Mouse (Mus musculus): ENCODE data around the gene Pou4f1.

The Pou4f1 gene

DNA sequence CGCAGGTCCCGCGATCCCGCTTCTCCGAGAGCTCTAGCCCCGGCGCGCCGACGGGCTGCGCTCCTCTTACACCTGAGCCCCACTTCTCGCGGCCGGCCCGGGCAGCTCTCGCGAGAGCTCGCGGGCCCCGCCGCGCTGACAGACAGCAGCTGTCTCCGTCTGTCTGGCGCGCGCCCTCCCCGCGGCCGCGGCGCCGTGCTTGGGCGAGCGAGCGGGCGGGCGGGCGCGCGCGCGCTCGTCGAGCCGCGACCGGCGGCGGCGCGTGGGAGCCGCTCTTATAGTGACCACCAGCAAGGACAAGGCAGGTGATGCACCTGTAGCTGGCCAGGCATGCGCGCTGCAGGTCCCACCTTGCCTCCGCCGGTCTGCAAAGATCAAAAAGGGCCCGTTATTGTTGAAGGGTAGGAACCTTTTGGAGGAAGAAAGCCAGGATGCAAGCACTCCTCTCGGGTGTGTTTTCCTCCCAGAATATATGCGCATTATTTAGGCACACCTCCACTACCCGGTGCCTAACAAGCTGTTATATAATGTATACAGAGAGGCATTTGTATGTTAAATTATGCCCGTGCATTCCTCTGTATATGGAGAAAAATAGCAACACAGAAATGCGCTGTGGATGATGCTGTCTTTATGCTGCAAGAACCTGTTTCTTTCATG is at the start of gene Pou4f1:
Gene Pou4f1 (minus strand): TSS at position 34 of the 657 bp plus-strand sequence.
- DNase-seq (ENCODE audit: low read depth, low spot score), result peak; percentile 97

DNA sequence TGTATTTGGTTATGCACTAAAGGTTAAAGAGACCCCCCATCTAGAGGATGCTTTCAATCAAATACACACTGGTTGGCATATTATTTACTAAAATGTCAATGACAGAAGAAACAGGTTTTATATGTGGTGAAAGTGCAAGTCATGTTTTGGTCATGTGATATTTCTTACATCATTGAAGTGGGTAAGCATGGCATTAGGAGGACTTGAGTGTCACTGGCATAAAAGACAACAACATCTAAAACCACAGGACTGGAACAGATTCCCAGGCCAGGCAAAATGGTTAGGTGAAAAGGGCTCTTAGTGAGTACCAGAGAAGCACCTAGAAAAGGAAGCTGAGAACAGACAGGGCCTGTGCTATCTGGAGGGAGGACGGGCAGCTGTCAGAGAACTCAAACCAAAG is 43.9 kb upstream of the Pou4f1 start:
- no peak for DNase-seq (ENCODE audit: low read depth, low spot score)

DNA sequence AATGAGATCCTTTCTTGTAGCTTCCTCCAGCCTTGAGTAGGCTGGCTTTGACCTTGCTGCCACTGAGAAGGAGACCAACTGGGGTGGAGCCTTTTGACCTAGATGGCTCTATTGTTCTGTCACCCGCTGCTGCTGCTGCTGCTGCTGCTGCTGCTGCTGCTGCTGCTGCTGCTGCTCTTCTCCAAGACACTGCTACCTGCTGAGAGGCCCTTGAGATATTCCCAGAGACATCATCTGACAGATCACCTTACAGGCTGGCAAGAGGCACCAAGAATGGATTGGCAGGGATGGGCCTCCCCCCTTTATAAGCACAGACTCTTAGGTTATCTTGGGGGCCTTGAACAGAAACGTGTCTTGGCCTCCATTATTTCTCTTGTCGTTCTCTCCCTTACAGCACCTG is 35.0 kb upstream of the Pou4f1 start:
- DNase-seq (ENCODE audit: low read depth, low spot score), result peak; percentile 78

DNA sequence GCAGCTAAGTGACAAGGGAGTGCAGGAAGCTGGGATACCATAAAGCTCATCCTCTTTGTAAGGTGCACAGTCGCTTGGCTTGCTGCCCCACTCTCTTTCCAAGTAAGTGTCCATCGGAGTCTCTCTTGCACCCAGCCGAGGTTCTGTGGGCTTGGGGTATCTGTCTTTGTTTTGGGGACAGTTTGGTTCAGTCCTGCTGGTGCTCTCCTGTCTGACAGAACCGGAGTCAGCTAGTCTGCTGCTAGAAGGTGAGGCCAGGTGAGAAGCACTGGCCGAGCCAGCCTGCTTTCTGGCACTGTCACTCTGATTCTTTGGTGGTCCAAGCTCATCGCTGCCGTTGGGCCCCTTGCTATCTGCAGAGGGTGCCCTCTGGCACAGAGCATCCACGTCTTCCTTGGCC is 12.0 kb upstream of the Pou4f1 start:
- no peak for DNase-seq (ENCODE audit: low read depth, low spot score)

DNA sequence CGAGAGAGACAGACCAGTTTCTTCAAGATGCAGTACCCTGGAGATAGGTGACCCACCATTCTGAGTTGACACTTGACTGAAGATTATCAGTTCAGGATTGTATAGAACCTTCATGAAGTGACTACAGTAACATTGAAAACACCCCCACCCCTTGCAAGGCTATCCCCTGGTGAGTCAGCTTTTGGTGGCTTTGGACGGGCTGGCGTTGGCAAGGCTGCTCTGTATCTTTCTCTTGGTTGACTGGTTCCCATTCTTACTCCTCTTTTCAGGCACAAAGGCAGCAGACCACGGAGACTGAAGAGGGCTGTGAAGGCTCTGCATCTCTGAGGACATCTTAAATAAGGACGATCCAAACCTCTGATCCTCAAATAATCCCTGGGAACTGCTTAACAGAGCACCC is 10.8 kb upstream of the Pou4f1 start:
- no peak for DNase-seq (ENCODE audit: low read depth, low spot score)

DNA sequence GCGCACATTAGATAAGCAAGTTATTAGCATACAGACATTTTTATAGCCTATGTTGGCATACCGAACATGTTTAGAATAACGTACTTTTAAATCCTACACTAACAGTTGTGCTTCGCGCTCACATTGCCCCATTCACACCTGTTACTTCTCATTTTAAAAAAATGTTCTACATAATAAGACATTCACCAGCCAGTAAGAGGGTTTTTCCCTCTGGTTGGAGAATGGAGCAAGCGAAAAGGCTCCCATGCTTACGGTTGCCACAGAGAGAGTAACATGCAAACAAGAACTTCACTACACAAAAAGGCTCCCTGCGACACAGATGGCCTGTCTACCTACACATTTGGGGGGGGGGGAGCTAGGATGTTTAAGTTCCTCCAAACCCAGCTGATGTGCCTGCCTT is 9.8 kb upstream of the Pou4f1 start:
- DNase-seq (ENCODE audit: low read depth, low spot score), result no peak

DNA sequence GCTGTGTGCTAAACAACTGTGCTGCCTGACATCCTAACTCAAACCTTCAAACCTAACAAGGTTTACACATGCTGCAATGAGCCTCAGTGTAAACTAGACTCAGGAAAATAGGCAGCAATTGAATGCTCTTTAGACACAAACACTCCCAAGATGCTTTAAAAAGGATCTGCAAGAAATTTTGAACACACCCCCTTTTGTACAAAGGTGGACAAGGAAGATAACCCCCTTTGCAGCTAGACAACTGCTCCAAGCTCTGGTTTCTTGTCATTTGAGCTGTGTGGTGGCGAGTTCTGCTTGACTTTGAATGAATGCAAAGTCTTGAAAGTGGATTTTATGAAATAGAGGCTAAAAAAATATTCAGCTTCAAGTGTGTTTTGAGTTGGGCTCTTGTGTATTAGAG is 7.6 kb upstream of the Pou4f1 start:
- DNase-seq (ENCODE audit: low read depth, low spot score), result no peak

DNA sequence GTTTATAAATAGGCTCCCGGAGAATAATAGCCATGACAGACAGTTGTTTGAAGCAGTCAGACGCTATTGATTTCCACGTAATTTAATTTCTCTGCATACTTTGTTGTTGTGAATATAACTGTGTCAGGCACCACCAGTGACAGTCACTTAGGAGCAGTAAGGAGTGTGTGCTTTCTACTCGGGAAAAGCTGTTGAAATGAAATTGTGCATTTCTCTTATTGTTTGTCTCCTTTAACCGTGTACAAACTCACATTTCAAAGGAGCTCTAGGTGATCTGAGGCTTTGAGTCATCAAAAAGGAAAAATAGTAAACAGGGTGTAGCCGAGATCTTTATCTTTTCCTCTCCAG is 798 bp upstream of the Pou4f1 start:
- no peak for DNase-seq (ENCODE audit: low read depth, low spot score)

DNA sequence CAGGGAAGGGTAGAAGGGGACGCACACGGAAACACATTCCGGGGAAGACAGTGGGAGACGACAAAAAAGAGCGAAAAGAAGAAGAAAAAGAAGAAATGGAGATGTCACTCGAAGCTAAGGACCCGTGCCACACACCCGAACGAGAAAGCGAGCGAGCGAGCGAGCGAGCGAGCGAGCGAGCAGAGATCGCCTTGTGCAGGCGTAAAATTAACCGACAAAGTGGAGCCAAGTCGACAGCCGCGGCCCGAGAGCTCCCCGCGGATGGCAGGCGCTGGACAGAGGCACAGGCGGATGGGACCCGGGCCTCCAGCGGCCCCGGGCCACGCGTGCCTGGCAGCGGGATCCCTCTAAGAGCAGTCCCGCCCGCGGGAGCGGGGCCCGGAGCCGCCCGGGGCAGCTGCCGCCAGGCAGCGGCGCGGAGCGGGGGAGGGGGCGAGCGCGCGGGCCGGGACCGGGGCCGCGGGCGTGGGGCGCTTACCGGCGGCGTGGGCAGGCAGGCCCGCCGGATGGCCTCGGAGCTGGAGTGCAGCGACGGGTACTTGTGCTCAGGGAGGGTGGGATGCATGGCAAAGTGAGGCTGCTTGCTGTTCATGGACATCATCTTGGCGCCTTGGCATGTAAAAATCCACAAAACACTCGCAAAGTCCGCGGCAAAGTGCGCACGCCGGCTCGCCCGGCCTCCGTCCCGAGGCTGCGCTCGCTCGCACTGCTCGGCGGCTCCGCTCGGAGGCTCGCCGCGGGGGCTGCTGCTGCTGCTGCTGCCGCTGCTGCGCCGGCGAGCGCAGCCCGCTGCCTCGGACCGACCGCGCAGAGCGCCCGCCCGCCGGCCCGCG is 450 bp downstream of the Pou4f1 start:
- DNase-seq (ENCODE audit: low read depth, low spot score), result peak; percentile 64

DNA sequence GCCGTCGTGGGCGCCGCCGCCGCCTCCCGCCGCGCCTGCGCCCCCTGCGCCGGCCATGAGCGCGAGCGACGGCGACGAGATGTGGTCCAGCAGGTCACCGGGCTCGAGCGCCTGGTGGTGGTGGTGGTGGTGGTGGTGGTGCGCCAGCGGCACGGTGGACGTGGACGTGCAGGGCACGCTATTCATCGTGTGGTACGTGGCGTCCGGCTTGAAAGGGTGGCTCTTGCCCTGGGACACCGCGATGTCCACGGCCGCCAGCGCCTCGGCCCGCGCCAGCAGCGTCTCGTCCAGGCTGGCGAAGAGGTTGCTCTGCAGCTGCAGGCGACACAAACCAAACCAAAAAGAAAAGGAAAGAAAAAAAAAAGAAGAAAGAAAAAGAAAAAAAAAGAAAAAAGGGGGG is 1.2 kb downstream of the Pou4f1 start:
- DNase-seq (ENCODE audit: low read depth, low spot score), result peak; percentile 42

DNA sequence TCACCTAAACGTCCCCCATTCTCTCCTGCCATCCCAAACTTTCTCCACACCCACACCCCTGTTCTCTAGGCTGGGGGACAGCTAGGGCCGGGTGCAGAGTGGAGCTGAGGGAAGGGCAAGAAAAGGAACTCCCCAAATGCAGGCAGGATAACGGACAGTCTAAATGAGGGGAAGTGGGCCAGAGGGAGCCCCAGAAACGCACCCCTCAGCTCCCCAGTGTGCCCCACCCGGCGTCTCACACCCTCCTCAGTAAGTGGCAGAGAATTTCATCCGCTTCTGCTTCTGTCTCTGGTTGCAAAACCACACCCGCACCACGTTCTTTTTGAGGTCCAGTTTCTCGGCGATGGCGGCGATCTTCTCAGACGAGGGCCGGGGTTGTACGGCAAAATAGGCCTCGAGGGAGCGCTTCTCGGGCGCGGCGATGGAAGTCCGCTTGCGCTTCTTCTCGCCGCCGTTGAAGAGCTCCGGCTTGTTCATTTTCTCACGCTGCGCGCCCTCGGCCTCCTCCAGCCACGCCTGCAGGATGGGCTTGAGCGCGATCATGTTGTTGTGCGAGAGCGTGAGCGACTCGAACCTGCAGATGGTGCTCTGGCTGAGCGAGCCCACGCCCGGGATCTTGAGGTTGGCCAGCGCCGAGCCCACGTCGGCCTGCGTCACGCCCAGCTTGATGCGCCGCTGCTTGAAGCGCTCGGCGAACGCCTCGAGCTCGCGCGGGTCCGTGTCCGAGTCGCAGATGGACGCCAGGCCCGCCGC is 2.1 kb downstream of the Pou4f1 start:
- DNase-seq (ENCODE audit: low read depth, low spot score), result peak; percentile 86

DNA sequence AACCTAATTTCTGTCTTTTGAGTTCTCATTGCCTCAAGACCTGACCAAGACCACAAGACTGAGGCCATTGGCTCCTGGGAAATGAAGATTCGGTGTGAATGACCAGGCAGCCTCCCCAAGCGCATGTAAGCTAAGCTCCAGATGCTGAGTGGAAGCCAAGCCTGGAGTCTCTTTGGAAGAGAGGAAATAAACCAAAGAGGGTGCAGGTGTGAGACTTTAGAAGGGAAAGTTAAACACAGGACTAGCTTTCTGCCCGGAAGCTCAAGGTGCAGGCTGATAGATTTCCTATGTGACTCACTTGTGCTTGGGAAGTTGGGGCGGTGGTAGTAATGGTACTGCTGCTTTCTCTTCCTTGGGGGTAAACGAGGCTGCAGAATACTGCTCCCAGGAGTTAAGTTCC is 3.0 kb downstream of the Pou4f1 start:
- DNase-seq (ENCODE audit: low read depth, low spot score), result no peak

DNA sequence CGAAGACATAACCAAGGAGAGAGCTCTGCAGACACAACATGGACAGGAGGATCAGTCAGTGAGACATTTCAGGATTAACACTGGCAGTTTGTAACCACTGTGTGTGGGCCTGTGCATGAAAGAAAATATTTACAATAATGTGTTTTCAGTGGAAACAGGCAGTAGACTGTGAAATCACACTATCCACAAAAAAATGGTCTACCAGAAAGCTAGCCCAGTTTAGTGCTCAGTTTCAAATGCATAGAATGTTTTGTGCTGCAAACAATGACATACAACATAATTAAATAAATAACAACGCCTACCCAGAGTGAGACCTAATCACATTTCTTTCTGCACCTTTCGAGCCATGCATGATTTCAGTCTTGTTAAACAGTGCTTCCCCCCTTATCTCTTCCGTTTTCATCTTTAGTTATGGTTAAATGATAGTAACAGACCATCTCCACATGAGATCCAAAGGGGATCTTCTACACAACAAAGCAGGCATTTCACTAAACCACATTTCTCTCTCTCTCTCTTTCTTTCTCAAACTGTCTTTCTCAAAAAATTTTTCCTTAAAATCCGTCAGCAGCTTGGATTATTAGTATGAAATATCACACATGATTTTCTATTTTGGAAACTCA is 4.1 kb downstream of the Pou4f1 start:
- DNase-seq (ENCODE audit: low read depth, low spot score), result no peak

DNA sequence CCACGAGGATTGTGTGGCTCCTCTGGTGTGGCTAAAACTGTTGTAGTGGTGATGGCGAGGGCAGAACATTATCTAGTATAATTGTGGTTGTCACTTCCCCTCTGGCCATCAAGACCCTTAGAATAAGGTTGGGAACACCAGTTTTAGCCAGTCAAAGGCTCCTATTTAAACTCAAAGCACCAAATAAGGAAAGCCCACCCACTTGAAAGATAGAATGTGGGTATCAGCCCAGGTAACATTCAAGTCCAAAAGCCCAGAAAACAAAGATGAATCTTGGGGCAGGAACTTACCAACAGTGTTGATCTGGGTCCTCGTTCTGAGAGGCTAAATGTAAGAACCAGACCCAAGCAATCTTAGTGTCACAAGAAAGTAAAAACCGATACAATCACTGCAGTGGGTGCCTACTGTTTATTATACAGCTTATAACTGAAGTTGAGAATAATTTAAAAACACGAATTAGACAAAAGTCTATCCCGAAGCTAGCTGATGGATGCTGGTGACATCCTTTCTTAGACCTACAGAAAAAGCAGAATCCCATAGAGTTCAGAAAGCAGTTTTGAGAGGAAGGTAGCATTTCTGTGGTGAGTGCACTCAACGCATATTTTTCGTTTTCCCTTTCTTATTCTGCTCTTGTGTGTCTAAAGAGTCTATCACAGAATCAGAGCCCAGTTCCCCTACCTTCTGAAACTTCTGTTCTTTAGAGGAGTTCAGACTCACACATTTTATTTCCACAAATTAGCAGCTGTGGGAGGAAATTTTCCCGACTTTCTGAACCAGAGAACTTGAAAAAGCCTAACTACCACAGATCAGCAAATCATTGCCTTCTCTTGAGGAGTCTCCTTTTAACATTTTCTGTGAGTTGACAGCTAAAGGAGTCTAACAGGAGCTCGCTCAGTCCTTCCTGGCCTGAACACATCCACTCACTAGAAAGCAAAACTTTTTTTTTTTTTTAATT is 6.2 kb downstream of the Pou4f1 start:
- no peak for DNase-seq (ENCODE audit: low read depth, low spot score)

DNA sequence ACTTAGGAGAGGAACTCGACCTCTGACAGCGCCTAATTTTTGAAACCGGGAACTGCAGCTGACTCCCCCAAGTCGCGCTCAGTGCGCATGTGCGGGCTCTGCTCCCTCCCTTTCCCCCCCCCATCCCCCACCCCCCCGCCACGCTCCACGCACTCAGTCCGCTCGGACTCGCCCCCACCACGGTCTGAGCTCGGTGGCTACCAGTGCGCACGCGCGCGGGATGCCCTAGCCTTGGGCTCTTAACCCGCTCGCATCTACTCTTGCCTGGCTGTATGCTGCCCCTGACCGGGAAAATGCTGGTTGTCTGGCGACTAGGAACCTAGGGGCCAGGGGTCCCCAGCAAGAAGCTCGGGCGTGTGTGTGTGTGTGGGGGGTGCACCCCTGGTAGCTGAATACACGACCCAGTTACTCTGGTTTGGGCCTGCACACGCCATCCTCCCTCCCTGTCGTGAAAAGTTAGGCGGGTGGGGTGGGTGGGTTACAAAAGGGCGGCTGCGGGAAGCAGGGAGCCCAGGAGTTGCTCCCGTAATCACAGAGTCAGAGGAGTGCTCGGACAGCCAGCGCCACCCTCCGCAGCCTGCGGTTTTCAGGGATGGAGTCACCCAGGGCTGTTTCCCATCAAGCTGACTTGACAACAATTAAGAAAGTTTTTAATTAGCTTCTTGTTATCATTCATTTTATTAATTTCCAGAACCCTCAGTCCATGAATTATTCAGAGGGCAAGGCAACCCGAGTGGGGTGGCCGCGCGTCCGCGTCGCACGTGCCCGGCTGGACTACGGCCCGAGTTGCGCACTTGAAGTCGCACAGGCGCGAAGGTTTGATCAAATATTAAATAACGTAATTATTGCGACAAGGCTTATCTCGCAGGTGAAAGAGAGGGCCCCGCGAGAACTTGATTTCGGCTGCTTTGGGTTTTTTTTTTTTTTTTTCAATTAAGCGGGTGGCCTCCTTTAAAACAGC is 7.2 kb downstream of the Pou4f1 start:
- peak; percentile 88 for DNase-seq (ENCODE audit: low read depth, low spot score)

DNA sequence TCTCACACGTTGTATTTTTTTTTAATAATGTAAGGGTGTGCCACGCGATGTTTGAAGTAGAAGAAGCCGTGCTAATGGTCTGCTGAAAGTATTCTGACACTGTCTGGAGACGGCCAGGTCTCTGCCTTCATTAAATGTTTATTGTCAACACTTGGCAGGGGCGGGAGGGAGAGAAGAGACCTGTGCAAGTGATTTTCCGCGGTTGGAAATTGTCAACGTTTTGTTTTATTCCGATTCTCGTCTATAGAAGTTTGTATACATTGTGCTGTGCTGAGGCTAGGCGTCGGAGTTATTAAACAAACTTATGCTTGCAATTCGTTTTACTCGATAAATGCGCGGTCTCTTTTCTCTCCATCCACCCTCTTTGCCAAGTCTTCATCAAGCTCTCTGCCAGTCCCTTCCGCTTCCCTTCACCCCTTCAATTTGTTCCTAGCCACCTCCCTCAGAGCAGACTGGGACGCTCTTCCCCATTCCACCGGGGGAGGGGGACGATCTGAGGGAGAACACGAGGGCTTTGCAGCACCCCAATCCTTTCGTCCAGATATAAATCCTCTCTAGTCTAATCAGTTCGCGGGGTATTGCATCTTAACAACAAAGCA is 8.2 kb downstream of the Pou4f1 start:
- no peak for DNase-seq (ENCODE audit: low read depth, low spot score)

DNA sequence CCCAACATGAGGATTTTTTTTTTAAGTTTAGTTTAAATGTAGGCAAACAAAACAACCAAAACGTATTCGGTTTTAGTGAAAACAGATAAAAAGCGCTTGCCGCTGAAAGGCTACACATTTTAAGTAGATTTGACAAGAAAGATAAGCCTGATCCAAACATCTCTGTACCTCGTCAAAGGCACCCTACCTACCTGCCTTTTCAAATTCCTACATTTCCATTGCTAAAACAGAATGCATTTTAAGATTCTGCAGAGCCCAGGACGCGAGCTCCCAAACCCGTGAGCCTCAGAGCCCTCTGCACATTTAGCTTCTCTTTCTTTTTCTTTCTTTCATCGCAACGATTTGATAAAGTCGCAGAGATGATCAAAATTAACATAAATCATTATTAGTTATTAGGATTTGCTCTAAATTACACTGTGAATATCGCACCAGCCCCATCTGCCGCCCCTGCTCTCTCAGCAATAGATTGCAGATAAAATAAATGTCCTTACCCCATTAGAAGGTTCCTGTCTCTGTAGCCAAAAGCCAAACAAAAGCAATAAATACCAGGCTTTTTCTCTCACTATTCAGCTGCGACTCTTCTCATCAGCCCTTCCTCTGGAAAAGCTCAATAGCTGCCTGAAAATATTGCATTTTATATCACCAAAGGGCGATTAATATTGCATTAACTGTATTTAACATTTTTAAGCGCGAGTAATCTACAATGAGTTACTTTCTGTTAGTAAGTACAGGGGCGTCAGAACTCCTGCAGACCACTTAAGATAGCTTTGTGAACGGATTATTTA is 8.9 kb downstream of the Pou4f1 start:
- no peak for DNase-seq (ENCODE audit: low read depth, low spot score)

DNA sequence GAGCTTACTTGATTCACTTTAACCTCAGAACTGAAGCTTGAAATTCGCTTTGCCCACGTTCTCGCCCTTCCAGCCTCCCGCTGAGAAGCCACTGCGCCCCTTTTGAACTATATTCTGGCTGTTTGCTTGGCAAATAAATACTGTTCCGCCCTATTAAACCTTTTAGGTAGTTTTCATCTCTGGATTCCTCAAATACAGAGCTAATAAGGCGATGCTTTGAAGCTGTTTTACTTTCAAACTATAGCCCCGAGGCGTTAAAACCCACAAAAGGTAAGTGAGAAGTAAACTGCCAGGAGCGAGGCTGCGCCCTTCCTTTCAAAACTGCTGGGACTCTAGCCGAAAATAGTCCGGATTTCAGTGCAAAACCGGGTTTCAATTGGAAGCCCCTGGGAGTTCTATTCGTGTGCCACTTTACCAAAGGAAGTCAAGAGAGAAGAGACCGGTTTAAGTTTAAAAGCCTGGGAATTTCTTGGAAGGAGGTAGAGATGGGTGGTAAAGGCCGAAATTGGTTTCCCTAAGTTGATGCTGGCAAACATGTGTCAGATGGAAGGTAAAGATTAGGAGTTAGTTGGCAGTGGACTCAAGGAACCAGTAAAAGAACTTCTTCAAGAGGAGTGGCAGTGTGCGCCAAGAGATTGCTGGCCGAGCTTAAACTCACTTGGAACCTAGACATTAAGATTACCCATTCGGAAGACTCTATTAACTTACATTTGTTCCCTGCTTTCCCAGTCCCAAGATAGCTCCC is 9.7 kb downstream of the Pou4f1 start:
- DNase-seq (ENCODE audit: low read depth, low spot score), result no peak
